Mouse (Mus musculus) liver, postnatal 0 days (tissue): Measurements from ENCODE around the gene AI464131.

Source experiments
- CTCF ChIP-seq: sonication (generic); IDR thresholded peaks from 2 replicates; pipeline ENCODE4 v1.5.1; 2016; ENCODE audit warnings: antibody characterized with exemption, low read depth
- EP300 ChIP-seq: IDR thresholded peaks from 2 replicates; pipeline ENCODE4 v1.6.1; 2016; ENCODE audit warnings: antibody characterized with exemption, low read depth, mild to moderate bottlenecking

DNA sequence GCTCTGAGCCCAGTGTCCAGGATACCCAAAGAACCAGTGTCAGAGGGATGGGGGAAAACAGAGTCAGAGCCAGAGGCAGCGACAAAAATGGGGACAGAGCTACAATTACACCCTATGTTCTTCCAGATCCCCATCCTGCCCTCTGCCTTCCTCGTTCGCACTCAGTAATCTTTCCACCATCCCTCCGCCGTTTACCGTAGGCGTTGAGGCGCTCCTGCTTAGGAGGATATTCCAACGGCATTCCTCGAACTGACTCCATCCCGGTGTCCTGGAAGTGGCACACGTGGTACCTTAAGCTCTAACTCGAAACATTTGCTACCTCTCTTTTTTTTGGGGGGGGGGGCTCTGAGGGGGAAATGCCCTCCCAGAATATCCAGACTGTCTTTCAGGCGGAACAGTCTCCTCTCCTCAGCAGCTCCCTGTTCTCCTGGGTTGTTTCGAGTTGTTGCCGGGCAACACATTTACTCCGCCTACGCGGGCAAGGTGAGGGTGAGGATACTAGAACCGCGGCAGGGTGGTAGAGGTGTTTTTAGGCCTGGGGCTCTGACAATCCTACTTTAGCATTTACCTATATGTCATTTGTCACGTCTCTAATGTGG lies 4.5 kb upstream of the AI464131 start:
- TF ChIP-seq CTCF (no peak), EP300 (no peak)
